Mouse (Mus musculus) heart, embryonic 15.5 days (tissue): ENCODE results near the gene Nat8f5. TPM values are rescaled to one million over a fixed set of nuclear protein-coding genes. Genes with fewer than 3 reads are reported as not detected.

Experiments
- microRNA-seq: library from miRNA; unstranded; fragments of <30 nt; microRNA quantifications from one replicate; pipeline ENCODE4, GENCODE M21; 2016
- polyA plus RNA-seq: library from polyadenylated mRNA; unstranded; fragments of >200 nt; fragmentation: Nextera tagmentation; extraction: Ambion mirVana; gene quantifications from 2 replicates; pipeline ENCODE4 v1.2.1, GENCODE M21; 2015

Gene Nat8f5
- polyA plus RNA-seq, 1 experiment from 2014 or later, result not detected

Small RNAs within 50 kb of the gene (microRNA-seq; reads per million reads assigned to microRNA genes)
- gene Mir6375, result not detected

Other genes starting within 250 kb of the Nat8f5 start
- 1.9 and 2.4 TPM in 2 replicates for gene Alms1, start 233.4 kb downstream of the Nat8f5 start, polyA plus RNA-seq
- not detected in 2 replicates for gene Nat8f7, start 107.8 kb downstream of the Nat8f5 start, polyA plus RNA-seq
- gene Nat8f3, start 55.2 kb downstream of the Nat8f5 start, polyA plus RNA-seq, result not detected in 2 replicates
- gene Nat8f6, start within 50 bp of the Nat8f5 start, polyA plus RNA-seq, result not detected in 2 replicates
- gene Nat8, start 11.1 kb upstream of the Nat8f5 start, polyA plus RNA-seq, result not detected in 2 replicates
- not detected in 2 replicates for gene Nat8f2, start 48.2 kb upstream of the Nat8f5 start, polyA plus RNA-seq
- 2.0 TPM in 2 replicates for gene Nat8f4, start 83.9 kb upstream of the Nat8f5 start, polyA plus RNA-seq
- 20.7 and 23.3 TPM in 2 replicates for gene Tprkb, start 90.9 kb upstream of the Nat8f5 start, polyA plus RNA-seq
- gene Nat8f1, start 94.7 kb upstream of the Nat8f5 start, polyA plus RNA-seq, result 4.0 and 6.2 TPM in 2 replicates
- 36.9 and 37.6 TPM in 2 replicates for gene Dusp11, start 140.7 kb upstream of the Nat8f5 start, polyA plus RNA-seq
- gene Figla, start 195.2 kb upstream of the Nat8f5 start, polyA plus RNA-seq, result not detected in 2 replicates
- gene Add2, start 207.7 kb upstream of the Nat8f5 start, polyA plus RNA-seq, result 1.6 and 5.0 TPM in 2 replicates